Mouse (Mus musculus): ENCODE measurements at regions not wholly inside any gene's neighbourhood (a gene's known extent, or its start where the extent isn't known, plus 50 kb on each side); places are given as distances from the start of the nearest gene placed in this dataset.

DNA sequence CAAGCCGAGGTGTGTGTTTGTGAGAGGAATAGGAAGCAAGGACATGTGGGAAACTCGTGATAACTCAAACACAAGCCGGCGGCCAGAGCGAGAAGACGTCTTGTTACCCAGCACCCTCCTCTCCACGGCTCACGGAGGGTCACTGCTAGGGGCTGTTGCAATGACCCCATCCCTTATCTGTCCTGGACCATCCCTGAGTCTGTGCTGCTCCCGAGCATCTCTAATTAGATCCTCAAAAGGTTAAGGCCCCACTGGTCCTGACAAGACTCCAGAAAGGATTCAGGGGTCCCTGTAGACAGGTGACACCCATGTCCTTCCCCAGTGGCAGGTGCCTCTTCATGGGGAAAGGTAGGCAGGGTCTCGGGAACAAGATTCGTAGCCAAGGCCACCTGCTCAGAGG lies 212.6 kb downstream of the Gm26897 start:
- DNase-seq (ENCODE audit: low spot score): no peak

DNA sequence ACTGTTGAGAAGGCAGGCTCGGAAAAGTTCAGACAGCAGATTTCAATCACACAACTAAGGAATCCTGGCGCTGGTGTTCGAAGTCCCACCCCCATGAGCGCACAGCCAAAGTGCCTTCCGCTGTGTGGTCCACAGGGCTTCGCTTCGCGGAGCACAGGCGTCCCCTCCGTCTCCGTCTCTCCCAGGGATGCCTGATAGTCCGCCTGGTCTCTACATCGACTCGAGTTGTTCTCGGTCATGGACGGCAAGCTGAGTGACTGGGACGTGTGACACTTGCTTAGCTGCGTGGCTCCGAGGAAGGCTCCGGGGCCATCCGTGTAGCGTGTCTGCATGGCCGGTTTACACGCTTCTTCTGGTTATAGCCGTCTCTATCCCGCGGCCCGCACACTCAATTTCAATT lies 224.0 kb downstream of the Gm26897 start:
- no peak for DNase-seq (ENCODE audit: low spot score)

DNA sequence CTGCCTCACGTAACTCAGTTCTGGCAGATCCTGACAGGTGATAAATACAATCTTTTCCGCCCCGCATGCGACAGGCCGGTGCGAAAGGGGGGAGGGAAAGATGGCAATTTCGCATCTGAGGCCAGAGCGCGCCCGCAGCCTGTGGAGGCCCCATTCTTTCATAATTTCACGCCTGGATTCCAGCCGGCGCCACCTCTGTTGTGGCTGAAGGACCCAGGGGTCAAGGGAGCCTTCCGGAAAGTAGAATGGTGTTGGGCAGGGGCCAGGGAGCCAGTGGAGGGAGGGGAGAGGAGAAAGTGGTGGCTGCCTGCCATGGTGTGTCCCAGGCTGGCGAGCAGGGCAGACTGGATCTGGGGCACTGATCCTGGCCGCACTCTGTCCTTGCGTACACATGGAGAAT lies 224.5 kb downstream of the Gm26897 start:
- DNase-seq (ENCODE audit: low spot score): peak; percentile 16

DNA sequence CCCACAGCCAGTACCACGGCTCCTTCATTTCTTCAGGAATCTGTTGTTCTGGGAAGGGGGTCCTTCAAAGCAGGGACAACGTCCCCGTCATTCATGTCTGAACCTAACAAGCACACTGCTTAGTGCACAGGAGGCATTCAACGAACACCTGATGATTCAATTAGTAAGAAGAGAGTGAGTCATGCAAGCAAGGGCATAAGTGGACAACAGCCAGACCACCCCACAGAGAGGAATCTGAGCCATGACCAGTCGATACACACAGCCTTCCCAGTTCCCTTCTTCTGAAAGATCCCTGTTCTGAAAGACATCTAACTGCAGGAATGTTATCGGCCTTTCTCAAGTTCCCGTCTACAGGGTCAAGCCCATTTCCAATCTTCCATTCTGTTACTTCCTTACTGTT lies 231.6 kb downstream of the Gm26897 start:
- no peak for DNase-seq (ENCODE audit: low spot score)

DNA sequence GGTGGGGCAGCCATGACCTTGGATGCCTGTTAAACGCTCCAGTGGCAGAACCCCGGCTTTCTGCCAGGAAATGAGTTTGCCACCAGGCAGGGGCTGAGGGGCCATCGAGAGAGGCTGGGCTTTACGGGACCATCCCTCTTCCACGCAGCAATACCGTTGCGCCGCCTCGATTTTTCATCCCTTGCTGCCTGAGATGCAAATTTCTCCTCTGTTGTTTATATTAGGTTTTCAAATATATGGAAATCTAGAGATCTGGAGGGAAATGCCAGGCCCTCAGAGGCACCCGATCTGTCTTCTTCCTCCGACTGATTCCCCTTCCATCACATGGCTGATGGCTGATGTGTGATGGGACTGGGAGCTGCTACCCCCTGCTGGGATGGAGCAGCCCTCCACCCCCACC lies 234.4 kb downstream of the Gm26897 start:
- DNase-seq (ENCODE audit: low spot score): no peak

DNA sequence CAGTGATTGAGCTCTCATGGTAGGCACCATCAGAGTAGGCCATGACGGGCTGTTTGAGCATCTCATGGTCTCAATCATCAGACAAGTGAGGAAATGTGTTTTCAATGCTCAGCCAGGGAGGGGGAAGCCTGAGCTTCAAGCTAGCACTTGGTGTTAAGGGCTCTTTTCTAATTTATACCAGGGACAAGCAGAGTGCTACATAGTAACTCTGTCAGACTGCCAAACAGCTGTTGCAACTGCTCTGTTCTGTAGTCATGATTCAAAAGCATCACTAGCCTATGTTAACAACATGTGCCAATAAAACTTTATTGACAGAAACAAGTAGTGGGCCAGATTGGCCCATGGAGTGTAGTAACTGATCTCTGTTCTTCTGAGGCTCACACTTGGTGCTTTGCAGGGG lies 235.0 kb downstream of the Gm26897 start:
- DNase-seq (ENCODE audit: low spot score): no peak

DNA sequence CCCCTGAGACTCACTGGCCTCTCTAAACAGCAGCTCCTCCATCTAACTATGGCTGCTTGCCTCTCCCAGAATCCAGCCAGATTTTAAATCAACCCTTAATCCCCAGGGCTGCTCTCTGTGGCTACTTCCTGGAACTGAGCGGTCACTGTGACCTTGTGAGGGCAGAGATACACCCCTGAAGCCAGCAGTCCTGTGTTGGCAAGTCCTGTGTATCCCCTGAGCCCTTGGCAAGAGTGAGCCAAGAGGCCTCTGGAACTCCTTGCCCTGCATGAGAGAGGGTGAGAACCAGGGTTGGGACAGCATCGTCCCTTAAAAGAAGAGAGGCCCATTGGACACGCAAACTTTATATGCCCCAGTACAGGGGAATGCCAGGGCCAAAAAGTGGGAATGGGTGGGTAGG lies 237.5 kb downstream of the Gm26897 start:
- DNase-seq (ENCODE audit: low spot score): no peak

DNA sequence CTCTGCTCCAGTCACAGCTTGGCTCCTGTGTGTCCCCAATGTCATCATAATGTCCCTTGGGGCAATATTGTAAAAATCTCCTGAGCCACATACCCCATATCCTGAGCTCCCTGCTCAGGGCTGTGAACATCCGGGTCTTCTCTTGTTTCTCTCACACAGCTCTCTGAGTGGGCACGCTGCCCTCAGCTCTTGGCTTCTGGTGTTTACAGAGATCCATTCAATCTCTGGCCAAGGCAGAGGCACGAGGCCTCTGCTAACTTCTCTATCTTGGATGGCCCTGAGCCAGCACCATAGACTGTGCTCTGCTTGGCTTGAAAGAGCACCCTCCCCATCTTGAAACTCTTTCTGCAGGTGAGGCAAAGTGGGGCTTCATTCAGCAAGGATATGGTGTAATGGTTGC lies 238.2 kb downstream of the Gm26897 start:
- DNase-seq (ENCODE audit: low spot score): peak; percentile 10

DNA sequence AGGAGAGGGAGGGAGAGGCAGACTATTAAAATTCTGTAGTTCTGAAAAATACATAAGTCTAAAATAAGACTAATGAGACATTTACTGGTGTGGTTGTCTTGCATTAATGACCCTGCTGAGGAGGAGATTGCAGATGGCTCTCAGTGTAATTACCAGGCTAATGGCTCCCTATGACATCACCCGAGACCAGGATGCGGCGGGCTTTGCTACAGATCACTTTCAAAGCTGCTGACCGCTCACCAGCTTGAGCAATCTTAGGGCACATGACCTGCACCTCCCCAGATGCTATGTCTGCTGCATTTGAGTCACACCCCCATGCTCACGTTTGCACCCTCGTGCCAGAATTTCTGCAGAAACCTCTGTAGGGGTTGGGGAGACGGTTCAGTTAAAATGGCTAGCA lies 242.0 kb downstream of the Gm26897 start:
- no peak for DNase-seq (ENCODE audit: low spot score)

DNA sequence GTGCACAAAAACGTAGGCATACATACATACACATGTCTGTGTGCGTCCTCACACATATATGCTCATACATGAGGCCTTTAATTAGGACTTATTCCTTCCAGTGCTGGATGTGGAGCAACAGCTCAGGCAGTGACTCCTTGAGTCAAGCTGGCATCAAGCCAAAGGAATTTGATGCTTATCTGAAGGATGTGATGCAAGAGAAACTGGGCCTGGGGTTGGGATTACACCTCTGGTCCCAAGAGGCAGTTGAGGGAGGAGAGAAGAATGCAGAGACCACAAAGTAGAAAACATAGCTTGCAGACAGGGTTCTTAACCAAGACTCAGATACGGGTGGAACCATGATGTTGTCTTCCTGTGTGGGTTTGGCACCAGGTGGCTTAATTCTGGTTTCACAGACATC lies 245.9 kb downstream of the Gm26897 start:
- no peak for DNase-seq (ENCODE audit: low spot score)

DNA sequence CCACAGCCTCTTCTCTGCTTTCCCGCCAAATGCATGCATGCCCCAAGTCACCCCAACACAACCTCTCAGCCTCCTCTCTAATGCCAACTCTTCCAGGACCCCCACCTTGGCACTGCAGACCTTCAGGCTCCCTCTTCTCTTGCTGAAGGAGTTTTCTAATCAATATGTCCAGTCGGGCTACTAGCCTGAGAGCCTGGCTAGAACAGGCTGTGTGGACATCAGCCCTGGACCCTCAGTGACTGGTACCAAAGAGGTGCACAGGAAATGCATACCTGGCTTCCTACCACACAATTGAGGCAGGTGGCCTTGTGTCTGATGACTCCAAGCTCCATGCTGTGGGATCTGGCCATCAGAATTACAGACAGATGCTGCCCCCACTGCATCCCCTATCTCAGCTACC lies 248.4 kb downstream of the Gm26897 start:
- DNase-seq (ENCODE audit: low spot score): no peak

DNA sequence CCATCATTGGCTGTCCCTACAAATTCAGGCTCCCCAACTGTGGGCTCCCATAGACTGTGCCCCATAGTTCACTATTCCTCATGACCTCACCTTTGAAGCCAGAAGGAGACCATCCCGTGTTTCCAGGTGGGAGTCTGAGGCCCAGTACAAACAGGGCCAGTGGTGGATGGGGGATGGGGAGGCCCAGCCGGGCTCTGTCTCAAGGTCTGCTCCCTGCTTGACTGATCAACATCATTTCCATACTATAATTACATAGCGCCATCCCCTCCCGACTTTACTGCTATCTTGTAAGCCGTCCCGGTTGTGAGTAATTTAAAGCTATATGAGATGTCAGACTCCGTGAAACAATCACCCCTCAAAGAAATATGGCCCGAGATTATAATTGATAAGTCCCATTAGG lies 252.3 kb downstream of the Gm26897 start:
- no peak for DNase-seq (ENCODE audit: low spot score)

DNA sequence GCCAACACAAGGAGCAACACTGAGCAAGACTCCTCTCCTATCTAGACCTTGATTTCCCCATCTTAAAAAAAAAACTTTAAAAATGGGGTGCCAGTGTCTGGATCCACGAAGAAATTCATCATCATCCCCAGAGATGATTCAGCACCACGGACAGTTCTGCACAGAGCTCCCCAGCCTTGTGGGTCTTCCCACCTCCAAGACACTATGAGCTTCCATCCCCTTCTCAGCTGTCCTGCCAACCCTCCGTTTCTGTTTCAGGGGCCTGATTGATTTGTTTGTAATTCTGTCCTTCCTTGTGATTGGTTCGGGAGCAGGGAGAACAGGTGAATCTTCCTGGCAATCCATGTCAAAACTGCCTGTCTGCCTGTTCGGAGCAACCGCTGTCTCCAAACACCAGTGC lies 253.3 kb downstream of the Gm26897 start:
- DNase-seq (ENCODE audit: low spot score): no peak

DNA sequence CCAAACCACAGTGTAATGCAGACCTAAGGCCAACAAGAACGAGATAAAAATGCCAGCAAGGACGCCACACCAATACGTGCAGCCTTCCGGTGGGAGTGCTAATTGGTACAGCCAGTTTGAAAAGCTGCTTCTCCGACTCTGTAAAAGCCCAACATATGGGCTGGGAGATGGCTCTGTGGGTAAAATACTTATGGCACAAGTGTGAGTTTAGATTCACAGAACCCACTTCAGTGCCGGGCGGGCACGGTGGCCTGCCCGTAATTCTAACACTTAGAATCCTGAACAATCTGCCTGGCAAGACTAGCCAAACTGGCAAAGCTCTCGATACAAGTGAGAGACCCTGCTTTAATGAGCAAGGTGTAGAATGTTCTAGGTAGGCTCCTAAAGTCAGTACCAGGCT lies 258.1 kb downstream of the Gm26897 start:
- DNase-seq (ENCODE audit: low spot score): no peak

DNA sequence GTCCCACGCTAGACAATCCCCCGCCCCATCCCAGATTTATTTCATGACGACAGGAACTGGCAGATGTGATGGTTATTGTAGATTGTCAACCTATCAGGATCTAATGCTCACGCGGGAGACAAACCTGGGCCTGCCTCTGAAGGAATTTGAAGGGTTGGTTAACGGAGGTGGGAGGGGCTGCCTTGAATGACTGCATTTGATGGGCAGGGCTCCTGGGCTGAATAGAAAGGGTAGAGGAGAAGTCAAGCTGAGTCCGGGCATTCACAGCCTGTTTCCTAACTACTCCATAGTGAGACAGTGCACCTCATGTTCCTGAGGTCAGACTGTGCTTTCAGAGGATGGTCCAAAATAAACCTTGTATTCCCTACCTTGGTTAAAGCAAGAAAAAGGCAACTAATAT lies 259.1 kb downstream of the Cryba4 start:
- DNase-seq (ENCODE audit: low spot score): no peak

DNA sequence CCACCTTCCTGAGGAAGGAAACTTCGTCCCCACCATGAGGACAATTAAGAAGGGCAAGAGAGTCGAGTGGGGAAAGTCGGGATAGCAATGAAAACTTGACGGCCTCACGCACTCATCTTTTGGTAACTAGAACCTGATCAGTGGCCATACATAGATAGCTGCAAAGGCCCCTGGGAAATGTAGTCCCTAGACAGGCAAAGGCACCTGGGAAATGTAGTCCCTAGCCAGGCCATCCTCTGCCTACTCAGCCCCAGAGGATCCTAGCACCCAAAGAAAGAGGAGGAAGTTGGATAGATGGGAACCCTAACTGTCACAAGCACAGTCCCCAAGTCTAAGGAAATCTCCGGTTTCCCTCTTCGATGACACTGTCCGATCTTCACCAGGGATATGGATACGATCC lies 258.4 kb downstream of the Cryba4 start:
- DNase-seq (ENCODE audit: low spot score): no peak

DNA sequence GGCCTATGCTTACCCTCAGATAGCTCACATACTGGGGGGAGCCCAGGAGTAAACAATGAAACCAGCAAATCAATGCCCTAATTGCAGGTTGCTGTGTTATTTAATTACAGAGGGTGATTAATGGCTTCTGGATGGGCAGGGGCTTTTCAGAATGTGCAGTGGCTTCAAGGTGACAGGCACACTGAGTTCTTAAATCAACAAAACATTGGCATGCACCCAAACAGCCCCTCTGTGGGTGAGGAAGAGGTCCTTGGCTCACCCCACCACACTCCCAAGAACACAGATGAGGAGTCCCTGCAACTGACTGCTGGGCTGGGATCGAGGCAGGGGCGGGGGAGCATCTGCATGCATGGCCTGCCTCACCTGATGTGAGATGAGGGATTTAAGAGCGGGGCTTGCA lies 255.5 kb downstream of the Cryba4 start:
- no peak for DNase-seq (ENCODE audit: low spot score)

DNA sequence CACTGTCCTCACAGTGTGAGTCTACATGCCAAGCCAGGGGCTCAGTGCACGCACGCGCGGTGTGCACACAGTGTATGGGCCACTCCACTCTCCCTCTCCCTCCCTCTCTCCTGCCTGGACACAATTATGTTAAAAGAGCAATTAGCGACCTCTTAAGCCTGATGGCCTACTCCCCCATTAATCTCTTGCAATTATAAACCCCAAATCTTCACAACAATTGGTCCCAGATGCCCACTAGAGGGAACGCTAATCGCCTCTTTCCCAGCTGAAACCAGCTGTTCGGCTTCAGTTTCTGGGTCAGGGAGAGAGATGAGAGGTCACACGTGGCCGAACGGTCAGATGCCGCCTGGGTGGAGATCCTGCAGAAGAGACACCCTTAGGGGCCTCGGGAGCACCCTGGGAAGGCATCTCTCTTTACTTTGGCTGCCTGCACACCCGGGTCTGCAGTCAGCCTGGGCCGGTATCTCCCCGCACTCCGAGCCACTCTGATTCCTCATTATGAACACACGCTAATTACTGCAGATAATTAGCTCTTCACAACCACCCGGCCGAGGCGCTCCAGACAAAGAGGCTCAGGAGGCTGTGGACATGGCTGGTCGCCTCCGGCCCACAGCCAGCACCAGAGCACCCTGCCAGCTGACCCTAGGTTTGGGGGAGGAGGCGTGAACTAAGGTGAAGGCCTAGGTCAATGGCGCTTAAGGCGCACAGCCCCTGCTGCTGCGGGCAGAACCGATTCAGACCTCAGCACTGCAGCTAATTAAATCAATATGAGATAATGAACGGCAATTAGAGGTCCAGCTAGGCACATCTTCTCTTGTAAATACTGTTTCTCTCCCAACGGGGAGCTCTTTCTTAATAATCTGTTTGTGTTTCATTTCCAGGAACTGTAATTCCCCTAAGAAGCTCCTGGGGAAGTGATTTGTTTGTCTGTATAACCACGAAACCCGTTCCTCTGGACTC lies 250.3 kb downstream of the Cryba4 start:
- peak; percentile 21 for DNase-seq (ENCODE audit: low spot score)

DNA sequence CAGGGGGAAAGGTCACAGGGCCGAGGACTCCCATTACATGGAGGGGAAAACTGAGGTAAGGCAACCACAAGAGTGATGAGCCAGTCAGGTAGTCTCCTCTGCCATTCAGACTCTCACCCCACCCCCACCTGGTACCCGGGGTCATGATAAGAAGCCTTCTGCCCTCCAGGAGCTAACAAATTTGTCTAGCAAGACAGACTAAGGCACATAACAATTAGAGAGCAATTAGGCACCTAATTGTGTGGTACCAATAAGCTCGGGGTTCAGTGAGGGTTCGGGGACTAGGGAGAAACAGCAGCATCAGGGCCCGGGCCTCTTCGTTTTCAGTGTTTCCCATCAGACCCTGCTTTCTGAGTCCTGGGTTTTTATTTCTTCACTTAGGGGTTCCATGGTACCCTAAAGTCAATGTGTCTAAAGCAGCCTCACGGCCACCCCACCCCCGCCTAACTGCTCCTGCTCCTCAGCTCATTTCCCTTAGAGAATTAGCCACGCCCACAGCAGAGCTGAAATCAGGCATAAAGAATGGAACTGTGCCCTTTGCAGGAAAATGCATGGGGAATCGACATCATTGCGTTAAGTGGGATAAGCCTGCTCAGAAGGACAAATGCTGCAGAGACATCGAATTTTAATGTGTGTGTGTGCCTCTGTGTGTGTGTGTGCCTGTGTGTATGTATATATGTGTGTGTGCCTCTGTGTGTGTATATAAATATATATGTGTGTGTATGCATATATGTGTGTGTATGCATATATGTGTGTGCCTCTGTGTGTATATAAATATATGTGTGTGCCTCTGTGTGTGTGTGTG lies 249.3 kb downstream of the Cryba4 start:
- no peak for DNase-seq (ENCODE audit: low spot score)

DNA sequence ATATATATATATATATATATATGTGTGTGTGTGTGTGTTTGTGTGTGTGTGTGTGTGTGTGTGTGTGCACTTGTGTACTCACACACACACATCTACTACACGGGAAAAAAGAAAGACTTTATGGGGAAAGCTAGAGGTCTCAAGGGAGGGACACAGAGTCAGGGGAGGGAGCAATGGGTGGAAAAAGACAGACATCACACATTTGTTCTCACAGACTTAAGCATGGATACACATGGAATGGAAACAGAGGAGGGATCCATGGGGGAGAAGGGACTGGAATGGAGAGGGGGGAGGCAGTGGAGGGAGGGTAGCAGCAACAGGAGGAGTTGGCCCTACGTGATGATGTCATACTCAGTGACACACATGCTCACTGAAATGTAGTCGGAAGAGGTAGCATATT lies 248.3 kb downstream of the Cryba4 start:
- no peak for DNase-seq (ENCODE audit: low spot score)

DNA sequence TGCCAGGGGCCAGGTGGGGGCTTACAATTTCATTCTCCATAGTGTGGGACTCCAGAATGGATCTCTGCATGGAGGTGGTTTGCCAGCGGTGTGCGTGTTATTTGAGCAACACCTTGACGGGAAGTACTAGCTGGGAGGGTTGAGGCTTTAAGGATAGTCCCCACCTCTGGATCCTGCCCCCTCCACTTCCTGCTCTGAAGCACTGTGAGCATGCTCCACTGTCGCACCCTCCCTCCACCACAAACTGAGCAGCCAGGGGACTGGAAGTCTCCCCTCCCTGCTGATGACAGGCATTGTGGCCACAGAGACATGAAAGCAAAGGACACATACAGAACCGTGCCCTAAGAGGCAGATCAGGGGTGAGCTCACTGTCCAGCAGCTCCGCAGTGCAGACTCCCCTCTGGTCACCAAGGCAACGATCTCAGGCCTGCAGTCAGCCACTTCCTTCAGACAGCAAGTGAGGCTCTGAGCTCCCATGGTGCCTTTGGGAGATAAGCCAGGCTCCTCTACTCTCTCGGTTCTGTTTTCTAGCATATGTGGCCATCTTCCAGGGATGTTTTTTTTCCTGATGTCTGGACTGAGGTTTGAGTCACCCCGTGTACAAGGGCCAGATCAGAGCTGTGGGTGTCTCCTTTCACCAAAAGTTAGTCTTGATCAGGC lies 239.7 kb downstream of the Cryba4 start:
- peak; percentile 48 for DNase-seq (ENCODE audit: low spot score)

DNA sequence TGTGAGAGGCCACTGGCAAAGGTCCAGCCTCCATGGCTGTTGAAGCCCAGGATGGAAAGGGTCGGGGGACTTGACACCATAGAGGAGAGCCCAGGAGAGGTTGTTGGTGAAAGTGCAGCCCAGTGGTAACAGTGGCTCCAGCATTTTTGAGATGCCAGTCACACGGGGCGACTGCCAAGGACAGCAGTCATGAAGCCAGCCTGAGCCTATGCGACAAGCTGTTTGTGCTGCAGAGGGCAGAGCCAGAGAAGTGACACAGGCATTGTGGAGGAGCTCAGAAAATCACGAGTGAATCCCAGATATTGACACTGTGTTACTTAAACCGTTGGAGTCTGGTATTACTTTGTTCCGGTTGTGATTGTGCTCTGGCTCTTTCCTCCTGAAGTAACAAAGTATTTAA lies 233.4 kb downstream of the Cryba4 start:
- peak; percentile 54 for DNase-seq (ENCODE audit: low spot score)

Data from heart, adult 8-10 months (tissue).